Mouse (Mus musculus) gastrocnemius, postnatal 14 days (tissue): Measurements from ENCODE around the gene Nisch. TPM values are rescaled to one million over a fixed set of nuclear protein-coding genes. Genes with fewer than 3 reads are reported as not detected.
A peak's percentile ranks its signal among the peaks of the same experiment; 100 is the strongest.

Source experiments
- DNase-seq: peaks from one replicate; pipeline ENCODE4 v3.0.0; 2021; ENCODE audit warnings: mixed read lengths
- intact Hi-C: fragments of 180-260 bp; cut with DNase I; formaldehyde crosslinking; loops from one replicate; pipeline ENCODE4 v1.15.1; 2025; ENCODE audit warnings: low total_unique reads
- total RNA-seq, 2 experiments: library from RNA; stranded (reverse); gene quantifications; 2 replicates each; pipeline ENCODE4 v1.2.3; 2021

The Nisch gene
- total RNA-seq, 2 experiments from 2014 or later = 93.2 to 102 TPM

DNA sequence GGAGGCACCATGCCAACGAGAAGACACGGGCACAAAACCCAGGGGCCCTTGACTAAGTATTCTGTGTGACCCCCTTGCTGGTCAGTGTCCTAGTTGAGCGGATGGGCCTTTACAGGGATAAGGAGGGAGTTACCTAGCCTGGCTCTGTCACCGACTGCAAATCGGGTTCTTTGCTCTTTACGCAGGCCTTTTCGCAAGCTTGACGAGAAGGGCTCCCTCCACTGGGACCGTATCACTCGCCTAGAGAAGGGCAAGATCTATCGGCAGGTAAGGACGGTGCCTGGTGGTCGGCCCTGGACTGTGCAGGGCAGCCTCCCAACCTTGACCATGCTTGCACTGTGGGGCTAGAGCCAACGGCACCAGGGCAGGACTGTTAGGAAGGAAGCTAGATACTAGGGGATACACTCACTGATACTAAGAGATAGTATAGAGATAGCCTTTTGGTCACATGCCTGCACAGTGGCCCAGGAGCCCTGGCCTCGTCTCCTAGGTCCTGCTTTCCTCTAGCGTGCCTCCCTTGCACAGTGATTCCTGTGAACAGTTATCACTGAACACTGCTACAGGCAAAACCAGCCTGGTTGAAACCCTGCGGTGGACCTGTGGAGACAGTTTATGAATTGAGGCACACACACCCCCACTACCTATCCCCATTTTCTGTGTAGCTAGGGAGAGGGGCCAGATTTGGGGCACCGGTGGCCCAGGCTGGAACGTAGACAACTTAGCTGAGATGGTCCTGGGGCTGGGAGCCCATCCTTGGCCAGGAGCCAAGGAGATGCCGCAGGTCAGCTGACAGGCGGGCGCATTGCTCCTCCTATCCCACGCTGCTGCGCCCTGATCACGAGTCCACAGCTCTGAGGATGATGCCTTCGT is 80.1 kb downstream of the Nisch start:
- no peak for DNase-seq
- intact Hi-C loops = loop anchor here (10.0 kb wide), 1 partner anchor 48 kb away; no protein-coding TSS in a partner anchor

DNA sequence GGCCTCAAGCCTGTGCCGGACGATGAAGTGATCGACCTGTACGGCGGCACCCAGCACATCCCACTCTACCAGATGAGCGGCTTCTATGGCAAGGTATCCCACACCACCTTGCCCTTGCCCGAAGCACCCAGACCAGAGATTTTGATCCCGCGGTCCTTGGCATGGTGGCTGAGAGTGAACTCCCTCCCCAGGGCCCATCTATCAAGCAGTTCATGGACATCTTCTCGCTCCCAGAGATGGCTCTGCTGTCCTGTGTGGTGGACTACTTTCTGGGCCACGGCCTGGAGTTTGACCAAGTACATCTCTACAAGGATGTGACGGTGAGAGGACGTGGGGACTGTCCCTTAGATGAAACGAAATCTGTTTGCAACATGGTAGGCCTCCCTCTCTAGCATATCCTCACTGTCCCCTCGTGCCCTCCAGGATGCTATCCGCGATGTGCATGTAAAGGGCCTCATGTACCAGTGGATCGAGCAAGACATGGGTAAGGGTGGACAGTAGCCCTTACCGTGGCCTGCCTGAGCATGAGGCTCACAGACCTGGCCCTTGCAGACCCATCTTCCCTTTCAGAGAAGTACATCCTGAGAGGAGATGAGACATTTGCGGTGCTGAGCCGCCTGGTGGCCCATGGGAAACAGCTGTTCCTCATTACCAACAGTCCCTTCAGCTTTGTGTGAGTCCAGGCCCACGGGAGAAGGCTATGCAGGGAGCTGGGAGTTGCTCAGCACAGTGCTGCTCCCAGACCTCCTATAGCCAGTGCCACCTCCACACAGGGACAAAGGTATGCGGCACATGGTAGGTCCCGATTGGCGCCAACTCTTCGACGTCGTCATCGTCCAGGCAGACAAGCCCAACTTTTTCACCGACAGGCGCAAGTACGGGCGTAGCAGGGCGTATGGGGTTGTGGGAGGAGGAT is 81.0 kb downstream of the Nisch start:
- intact Hi-C loops = loop anchor here (10.0 kb wide), 1 partner anchor 49 kb away; no protein-coding TSS in a partner anchor
- DNase-seq = no peak

DNA sequence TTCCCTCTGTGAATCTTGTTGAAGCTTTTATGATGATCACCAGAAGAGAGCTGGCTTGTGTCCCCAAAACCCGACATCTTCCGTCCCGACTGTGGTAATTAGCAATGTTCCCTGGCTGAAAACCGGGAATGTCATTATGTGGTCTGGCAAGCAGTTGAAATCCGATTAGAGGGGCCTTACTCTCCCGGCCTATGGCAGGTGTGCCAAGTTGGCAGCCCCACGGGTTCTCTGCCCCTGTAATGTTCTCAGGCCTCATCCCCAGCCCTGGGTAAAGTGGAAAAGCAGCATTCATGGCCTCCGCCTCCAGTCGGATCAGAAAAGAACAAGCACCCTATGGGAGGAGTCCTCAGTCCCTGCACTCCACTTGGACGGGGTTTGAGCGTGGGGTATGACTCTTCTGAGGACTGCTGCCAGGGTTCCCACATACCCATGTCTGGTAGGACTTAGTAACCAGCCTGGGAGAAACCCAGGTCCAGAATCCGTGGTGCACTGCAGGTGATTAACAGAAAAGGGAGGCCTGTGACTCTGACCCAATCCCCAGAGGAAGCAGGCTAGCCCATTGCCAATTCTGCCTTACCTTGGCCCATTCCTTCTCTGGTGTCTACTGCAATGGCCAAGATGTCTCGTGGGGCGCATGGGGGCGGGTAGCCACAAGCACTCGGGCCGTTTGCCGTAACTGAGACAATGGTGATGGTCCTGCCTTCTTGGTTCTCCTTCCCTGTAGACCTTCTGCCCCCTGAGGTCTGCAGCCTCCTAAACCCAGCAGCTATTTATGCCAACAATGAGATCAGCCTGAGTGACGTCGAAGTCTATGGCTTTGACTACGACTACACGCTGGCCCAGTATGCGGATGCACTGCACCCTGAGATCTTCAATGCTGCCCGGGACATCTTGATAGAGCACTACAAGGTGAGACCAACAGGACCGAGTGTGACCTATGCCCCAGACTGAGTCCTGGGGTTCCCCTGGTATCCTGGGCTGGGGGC is 82.4 kb downstream of the Nisch start:
- no peak for DNase-seq
- intact Hi-C loops = loop anchor here (10.0 kb wide), 1 partner anchor 50 kb away; no protein-coding TSS in a partner anchor

DNA sequence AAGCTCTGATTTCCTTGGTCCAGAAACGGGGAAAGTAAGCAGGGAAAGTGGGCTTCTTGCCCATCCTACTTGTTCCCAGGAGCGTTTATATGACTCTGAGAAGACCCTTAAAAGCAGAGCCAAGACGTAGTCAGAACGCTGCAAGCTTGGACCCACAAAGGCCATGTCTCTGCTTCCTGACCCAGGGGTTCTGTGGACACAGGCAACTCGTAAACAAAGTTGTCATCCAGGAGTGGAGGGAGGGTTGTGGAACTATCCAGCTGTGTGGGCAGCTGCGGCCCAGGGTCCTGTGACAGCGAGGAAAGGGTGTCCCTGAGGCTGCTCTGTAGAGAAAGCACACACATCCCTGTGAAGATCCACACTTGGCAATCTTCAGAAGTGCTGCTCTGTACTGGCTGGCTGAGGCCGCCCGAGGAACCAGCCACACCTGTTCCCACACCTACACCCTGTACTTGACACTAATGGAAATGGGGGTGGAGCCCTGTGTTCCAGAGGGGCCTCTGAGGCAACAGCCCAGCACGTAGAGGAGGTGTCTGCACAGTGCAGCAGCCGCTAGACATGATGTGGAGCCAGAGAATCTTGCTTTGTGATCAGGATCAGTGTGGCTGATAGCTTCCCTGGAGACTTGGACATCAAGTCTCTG is 83.6 kb downstream of the Nisch start:
- DNase-seq = no peak
- intact Hi-C loops = loop anchor here (10.0 kb wide), 1 partner anchor 52 kb away; no protein-coding TSS in a partner anchor

DNA sequence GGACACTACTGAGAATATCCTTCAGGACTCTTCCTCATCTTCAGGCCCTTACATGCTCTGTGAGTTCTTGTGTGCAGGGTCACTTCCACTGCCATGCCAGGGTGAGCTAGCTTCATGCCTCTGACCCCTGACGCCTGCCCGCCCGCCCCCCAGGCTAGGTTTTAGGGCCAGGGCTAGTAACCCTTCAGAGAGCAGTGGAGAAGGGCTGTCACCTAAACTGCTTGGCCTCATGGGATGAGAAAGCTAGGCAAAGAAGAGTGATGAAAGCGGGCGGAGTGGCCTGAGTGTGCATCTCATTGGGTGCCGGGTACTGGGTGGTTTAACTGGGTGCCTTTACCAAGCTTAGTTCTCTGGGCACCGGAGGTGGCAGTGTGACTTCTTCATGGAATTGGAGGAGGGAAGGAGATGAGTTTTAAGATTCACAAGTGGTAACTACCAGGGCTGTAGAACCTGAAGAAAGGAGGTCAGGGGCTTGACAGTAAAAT is 84.2 kb downstream of the Nisch start:
- intact Hi-C loops = loop anchor here (10.0 kb wide), 1 partner anchor 52 kb away; no protein-coding TSS in a partner anchor
- DNase-seq = no peak

DNA sequence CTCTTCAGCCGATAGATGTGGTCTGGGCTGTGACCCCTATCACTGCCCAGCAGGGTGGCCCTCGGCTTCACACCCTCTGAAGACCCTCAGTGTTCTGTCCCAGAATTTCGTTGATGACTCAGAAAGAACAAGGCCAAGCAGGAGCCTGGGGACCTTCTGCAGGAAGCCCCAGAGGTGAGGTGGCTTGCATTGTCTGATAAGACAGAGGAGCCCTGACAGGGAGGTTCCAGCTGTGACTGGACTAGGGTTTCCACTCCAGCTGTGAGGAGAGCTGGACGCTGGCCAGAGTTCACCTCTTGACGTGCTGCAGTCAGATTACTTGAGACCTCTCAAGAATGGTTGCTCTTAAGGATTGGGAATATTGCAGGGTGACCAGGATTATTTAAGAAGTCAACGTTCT is 84.7 kb downstream of the Nisch start:
- no peak for DNase-seq
- intact Hi-C loops = loop anchor here (10.0 kb wide), 1 partner anchor 53 kb away; no protein-coding TSS in a partner anchor

DNA sequence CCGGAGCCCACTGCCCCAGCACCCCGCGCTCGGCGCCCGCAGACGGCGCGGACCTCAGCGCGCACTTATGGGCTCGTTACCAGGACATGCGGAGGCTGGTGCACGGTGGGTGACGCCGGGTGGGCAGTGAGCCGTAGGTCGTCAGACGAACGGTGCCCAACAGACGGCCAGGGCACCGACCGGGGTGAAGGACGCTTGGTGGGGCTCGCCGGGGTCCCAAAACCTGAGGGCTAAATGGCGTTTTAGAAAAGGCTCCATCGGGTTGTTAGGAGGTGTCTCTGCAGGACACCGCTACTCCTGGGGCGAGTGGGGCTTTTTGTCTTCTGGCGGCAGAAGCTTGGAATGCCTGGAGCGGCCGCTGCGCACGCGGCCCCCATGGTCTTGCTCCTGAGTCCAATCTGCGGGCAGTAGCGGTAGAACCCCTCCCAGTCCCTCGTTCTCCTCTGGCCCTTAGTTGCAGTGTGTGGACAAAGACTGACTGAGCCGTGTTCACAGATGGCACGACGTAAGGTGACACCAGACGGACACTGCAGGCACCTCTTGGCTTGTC is 85.4 kb downstream of the Nisch start:
- DNase-seq = no peak
- intact Hi-C loops = loop anchor here (10.0 kb wide), 1 partner anchor 53 kb away; no protein-coding TSS in a partner anchor

DNA sequence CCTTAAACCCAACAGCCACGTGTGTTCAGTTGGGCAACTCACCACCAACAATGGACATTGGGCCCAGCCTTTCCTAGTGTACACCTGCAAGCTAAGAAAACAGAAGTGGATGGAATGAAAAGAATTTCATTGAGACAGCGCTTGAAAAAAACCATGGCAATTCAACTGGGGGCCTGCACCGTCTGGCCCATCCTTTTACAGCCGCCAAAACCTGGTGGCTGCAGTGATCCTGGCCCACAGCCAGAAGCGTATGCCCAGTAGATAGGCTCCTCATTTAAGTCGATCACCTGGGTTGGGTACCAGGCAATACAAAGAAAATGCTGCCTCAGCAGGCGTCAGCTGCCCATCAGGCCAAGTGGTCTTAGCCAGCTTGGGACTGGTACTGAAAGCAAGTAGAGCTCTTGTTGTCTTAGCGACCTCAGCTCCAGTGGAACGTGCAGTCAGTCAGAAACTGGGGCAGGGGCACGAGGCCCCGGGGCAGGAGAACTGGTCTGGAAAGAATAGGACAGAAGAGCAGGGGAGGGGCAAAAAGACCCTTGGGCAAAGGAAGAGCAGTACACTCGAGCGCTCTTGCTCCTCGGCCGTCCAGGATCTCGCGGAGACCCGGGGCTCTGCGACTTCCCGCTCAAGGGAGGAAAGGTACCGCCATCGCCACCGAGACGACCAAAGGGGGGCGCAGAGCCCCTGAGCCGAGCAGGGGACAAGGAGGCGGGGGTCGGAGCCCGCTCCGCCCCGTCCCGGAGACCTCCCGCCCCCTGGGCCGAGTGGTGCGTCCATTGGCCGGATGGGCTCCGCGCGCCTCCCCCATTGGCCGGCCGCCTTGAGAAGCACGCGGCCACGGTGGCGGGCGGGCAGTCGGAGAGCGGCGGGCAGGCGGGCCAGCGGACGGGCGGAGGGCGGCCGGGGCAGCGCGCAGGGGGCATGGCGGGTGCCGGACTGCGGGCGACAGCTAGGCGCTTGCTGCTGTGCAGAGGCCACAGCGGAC is 86.2 kb downstream of the Nisch start, which contains the start of gene Nt5dc2:
TSS of gene Nt5dc2 (plus strand) at position 818 of the 985 bp plus-strand sequence.
- intact Hi-C loops = loop anchor here (10.0 kb wide), 1 partner anchor 54 kb away; no protein-coding TSS in a partner anchor
- peak; percentile 92 for DNase-seq

DNA sequence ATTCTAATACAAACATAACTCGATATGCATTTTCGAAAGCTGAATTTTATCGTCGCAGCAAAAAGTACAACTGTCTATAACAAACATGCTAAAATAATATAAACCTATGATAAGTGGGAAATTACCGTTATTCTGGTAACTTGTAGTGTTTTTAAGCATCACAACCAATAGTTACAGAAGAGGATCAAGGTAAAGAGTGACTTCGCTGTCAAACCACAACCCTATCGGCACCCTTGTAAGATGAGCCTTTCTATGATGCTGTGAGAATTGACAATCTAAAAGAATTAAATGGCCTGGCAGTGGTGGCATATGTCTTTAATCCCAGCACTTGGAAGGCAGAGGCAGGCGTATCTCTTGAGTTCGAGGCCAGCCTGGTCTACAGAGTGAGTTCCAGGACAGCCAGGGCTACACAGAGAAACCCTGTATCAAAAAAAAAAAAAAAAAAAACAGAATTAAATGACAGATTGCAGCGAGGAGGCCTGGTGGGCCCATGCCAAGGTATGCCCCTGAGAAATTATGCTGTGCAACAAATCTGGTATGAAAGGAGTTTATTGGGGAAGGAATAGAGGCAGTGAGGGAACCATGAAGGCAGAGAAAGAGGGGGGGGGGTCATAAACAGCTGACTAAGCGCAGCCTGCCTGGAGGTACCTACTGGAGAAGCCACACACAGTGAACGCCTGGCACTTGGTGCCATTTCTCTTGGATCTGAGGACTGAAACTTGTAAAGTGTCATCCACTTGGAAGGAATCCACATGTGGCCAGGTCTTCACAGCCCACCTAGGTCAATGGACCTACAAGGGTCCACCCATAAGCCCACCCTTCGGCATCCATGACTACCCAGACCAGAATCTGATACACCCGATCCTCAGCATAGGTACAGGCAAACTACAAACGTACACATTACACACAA is 87.2 kb downstream of the Nisch start:
- DNase-seq = no peak
- intact Hi-C loops = loop anchor here (10.0 kb wide), 1 partner anchor 55 kb away; no protein-coding TSS in a partner anchor

DNA sequence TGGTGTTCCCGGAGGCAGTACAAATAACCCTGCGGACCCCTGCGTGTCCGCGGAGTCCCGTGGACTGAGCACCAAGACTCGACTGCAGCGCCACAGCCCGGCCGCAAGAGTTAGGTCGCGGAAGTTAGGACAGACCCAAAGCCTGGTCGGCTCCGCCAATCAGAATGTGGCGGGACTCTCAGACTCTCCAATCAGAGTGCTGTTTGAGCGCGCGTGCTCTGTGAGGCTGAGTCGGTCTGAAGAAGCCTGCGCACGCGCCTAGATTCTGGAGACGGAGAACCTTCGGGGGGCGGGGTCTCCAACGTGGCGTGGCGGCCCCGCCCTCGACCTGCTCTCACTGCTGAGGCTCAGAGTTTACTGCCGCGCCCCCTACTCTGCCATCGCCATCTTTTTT is 87.9 kb downstream of the Nisch start, which contains the start of gene Smim4:
TSS of gene Smim4 (minus strand) at position 131 of the 394 bp plus-strand sequence.
- peak; percentile 98 for DNase-seq
- intact Hi-C loops = no loop called here

DNA sequence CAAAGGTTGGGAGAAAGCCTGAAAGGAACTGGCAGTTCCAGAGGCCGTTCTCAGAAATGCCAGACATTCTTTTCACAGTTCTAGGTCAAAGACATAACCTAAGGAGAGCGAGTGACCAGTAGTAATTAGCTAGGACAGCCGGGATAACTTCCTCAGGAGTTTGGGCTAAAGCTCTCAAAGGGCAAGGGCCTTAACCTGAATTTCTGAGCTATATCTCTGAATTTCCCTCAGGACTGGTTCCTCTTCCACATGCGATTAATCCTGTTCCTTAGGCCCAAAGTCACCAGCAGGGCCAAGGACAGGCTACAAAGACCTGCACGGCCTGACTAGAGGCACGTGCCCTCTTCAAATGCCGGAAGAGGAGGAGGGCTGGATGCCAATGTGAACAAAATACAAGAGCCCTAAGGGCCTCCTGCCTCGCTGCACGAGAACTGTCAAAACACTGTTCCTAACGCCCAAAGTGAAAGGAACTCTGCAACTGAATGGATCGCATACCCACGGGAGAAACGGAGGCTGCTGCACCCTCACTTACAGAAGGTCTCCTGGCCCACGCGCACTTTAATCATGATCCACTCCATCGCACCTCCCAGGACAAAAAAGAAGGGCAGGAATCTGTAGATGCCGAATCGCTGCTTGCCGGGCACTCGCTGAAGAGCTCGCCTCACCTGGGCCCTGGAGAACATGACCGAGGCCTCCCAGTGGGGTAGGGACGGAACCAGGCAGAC is 88.5 kb downstream of the Nisch start:
- intact Hi-C loops = no loop called here
- DNase-seq = no peak

DNA sequence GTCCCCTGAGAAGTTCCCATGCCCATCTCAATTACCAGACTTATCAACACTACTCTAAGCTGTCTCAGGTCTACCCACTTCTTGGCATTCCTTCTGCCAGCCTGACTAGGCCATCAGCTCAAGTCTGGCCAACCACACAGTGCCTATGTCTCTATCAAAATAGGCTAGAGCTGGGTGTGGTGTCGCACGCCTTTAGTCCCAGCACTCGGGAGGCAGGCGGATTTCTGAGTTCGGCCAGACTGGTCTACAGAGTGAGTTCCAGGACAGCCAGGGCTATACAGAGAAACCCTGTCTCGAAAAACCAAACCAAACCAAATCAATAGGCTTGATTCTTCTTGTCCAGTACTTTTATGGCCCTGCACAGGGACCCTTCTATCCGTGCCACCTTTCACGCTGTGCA is 89.9 kb downstream of the Nisch start:
- intact Hi-C loops = no loop called here
- no peak for DNase-seq

DNA sequence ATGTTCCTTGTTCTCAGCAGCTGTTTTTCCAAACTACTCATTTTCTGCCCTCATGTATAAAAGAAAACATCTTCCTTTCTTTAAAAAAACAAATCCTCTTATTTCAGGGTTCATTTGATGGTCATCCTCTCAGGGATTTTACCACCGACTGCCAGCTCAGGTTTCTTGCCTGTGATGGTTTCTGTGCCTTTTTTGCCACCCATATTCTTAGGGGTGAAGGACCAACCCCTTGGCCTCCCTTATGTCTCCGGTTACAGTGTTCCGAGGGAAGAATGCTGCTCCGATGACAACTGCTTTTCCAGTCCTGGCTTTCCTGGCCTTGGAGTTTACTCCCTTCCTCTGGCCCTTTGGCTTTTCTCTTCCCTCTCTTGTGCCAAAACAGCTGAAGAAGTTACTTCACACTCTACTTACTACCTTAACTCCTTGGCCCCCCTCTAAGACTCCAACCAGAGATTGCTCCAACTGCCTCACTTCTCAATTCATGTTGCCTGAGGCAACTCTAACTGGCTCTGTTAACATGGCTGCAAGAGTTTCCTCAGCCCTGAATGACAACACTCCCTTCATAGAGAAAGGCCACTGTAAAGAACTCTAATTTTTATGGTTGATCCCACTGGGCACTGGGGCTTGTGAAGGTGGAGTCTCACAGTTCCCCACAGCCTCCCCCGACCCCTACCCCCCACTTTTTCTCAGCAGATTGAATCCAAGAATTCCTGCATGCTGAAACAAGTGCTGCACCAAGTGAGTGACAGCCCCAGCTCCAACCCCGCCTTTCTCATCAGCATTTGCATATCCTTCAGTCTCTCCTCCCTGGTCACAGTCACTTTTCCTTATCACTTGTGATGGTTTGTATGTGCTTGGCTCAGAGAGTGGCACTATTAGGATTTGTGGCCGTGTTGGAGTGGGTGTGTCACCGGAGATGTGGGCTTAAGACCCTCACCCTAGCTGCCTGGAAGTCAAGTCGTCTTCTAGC is 91.4 kb downstream of the Nisch start:
- DNase-seq = no peak
- intact Hi-C loops = no loop called here
